Mouse (Mus musculus) bone marrow macrophage, adult 2 months (primary cell): ENCODE measurements around the gene Vav2. TPM values are rescaled to one million over a fixed set of nuclear protein-coding genes. Genes with fewer than 3 reads are reported as not detected.

Experiments
- H3K27ac ChIP-seq: 2 replicates; pipeline ENCODE4 v1.5.1; 2012; ENCODE audit warnings: low read depth, low read length; ENCODE audit not compliant: insufficient read depth
- H3K4me1 ChIP-seq: 2 replicates; pipeline ENCODE4 v1.6.1; 2012; ENCODE audit warnings: low read length; ENCODE audit not compliant: control insufficient read depth, insufficient read depth
- H3K4me3 ChIP-seq: 2 replicates; pipeline ENCODE4 v1.5.1; 2012; ENCODE audit warnings: mild to moderate bottlenecking, low read length, moderate library complexity; ENCODE audit not compliant: insufficient read depth
- CTCF ChIP-seq: IDR thresholded peaks from 2 replicates; pipeline ENCODE4 v1.5.1; 2012; ENCODE audit warnings: low read depth, mild to moderate bottlenecking, low read length, moderate library complexity
- POLR2A ChIP-seq: IDR thresholded peaks from 2 replicates; pipeline ENCODE4 v1.6.1; 2012; ENCODE audit warnings: mild to moderate bottlenecking, low read depth, low read length, borderline replicate concordance
- polyA plus RNA-seq: library from polyadenylated mRNA; stranded (reverse); fragments of >200 nt; gene quantifications from 2 replicates; pipeline ENCODE4 v1.2.4, GENCODE M21; 2012; ENCODE audit not compliant: missing spikeins, insufficient read depth, insufficient read length

Vav2 gene
- polyA plus RNA-seq, 1 experiment, result 16.3 TPM

DNA sequence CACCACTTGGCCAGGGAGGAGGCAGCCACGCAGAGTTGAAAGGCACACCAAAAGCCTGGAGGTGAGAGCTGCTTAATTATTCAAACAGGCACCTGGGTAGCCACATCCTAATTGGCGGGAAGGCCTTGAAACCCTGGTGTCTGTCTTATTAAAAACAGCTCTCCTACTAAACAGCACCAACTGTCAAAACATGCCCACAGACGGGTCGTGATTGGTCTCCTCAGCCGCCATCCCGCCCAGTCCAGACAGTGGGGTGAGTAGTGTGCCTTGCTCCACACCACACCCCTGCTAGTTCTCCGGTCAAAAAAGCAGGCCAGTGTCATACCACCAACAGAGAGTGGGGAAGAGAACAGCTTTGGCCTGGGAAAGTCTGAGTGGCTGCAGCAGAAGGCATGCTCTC, 100.5 kb downstream of the Vav2 start:
- Histone ChIP-seq H3K27ac (no peak overlapping the region), H3K4me1 (peaks cover 45% of the 10 kb centered on the region), H3K4me3 (no peak overlapping the region)
- TF ChIP-seq CTCF, result no peak
- no peak for TF ChIP-seq POLR2A

- TF ChIP-seq POLR2A, result no peak
- TF ChIP-seq CTCF, result no peak
- Histone ChIP-seq H3K4me3 (no peak overlapping the region), H3K27ac (no peak overlapping the region), H3K4me1 (peaks cover 50% of the 10 kb centered on the region)
Observed at GRCm38 (mm10) chr2:27324690-27325089, 102.1 kb downstream of the Vav2 start.

DNA sequence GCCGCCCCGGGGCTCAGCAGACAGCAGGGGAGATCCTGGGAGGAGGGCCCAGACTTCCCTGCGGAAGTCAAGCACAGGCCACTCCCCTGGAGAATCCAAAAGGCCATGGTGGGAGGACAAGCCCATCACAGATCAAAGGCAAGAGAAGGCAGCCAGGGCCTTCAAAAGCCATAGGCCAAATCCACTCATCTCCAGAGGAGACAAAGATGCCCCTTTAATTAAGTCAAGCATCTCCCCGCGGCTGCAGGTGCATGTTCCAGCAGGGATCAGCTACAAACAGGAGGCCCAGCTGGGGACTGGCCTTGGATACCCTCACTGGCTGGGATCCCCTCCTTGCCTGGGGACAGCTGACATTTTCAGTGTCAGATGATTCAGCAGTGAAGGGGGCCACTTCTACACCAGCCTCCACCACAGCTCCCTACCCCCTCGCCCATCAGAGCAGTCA, 105.4 kb downstream of the Vav2 start:
- Histone ChIP-seq H3K27ac (no peak overlapping the region), H3K4me3 (no peak overlapping the region), H3K4me1 (peaks cover 51% of the 10 kb centered on the region)
- TF ChIP-seq CTCF (no peak), POLR2A (no peak)

DNA sequence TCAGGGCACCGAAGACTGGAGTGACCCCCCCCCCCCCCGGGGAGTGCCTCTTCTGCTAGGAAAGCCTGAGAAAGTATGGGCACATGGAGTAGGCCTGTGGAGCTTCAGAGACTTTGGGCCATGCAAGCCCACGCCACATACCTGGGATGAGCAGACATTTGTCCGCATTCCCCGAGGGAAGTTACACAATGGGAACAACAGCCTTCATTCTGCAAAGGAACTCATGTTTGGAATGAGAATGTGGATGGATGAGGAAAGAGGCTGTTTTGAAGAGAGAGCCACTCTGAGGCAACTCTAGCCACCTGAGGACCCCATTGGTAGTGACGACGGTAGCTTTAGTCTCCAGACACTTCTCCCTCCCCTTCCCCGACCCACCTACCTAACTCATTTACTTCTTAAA, 106.0 kb downstream of the Vav2 start:
- Histone ChIP-seq H3K4me1 (peaks cover 49% of the 10 kb centered on the region), H3K4me3 (no peak overlapping the region), H3K27ac (no peak overlapping the region)
- TF ChIP-seq CTCF (no peak), POLR2A (no peak)

- H3K4me3 ChIP-seq, result no peak overlapping the region
- peak overlapping the region; percentile 90 for H3K27ac ChIP-seq
- TF ChIP-seq CTCF, result no peak
- no peak for TF ChIP-seq POLR2A
- peaks cover 48% of the 10 kb centered on the region for H3K4me1 ChIP-seq
Observed at GRCm38 (mm10) chr2:27318606-27319005, 108.2 kb downstream of the Vav2 start.

- H3K4me3 ChIP-seq, result no peak overlapping the region
- peak overlapping the region; percentile 90 for H3K27ac ChIP-seq
- TF ChIP-seq CTCF (no peak), POLR2A (no peak)
- H3K4me1 ChIP-seq, result peaks cover 48% of the 10 kb centered on the region
Observed at GRCm38 (mm10) chr2:27318197-27318596, 108.6 kb downstream of the Vav2 start.

GRCm38 (mm10) chr2:27316167-27316566, 110.7 kb downstream of the Vav2 start:
- Histone ChIP-seq H3K4me3 (no peak overlapping the region), H3K27ac (no peak overlapping the region), H3K4me1 (peaks cover 58% of the 10 kb centered on the region)
- no peak for TF ChIP-seq CTCF

GRCm38 (mm10) chr2:27314269-27314668, 112.6 kb downstream of the Vav2 start:
- no peak overlapping the region for H3K4me3 ChIP-seq
- H3K27ac ChIP-seq, result no peak overlapping the region
- peaks cover 54% of the 10 kb centered on the region for H3K4me1 ChIP-seq
- TF ChIP-seq POLR2A, result no peak
- TF ChIP-seq CTCF, result no peak

- H3K4me3 ChIP-seq, result no peak overlapping the region
- H3K27ac ChIP-seq, result no peak overlapping the region
- H3K4me1 ChIP-seq, result peaks cover 51% of the 10 kb centered on the region
- no peak for TF ChIP-seq CTCF
- TF ChIP-seq POLR2A, result no peak
Observed at GRCm38 (mm10) chr2:27312500-27312899, 114.3 kb downstream of the Vav2 start.

GRCm38 (mm10) chr2:27311606-27312005, 115.2 kb downstream of the Vav2 start:
- Histone ChIP-seq H3K27ac (peak overlapping the region; percentile 76), H3K4me1 (peaks cover 49% of the 10 kb centered on the region), H3K4me3 (no peak overlapping the region)
- TF ChIP-seq POLR2A (no peak), CTCF (no peak)

DNA sequence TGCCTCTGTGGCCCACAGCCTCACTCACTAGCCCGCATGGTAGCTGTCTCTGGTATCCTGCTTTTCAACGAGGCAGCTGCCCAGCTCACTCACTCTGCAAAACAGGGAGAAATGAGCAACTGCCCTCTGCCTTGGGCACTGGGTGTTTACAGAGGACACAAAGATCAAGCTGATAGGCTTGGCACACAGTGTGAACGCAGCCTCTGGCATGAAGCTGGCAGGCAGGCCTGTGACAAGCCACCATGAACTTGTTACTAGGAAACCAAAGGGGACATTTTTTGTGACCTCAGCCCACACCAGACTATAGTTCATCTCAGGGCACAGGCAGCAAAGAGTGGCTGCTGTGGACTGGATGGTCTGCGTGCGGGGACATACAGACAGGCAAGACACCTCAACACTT, 115.9 kb downstream of the Vav2 start:
- TF ChIP-seq POLR2A (no peak), CTCF (no peak)
- no peak overlapping the region for H3K4me3 ChIP-seq
- H3K4me1 ChIP-seq, result peaks cover 45% of the 10 kb centered on the region
- H3K27ac ChIP-seq, result 0 out of 2 replicates have a peak overlapping the region, but pooled peaks have one; percentile 76
